14 mouse cellular contexts compared by ENCODE assay signal in the genomic region with DNA sequence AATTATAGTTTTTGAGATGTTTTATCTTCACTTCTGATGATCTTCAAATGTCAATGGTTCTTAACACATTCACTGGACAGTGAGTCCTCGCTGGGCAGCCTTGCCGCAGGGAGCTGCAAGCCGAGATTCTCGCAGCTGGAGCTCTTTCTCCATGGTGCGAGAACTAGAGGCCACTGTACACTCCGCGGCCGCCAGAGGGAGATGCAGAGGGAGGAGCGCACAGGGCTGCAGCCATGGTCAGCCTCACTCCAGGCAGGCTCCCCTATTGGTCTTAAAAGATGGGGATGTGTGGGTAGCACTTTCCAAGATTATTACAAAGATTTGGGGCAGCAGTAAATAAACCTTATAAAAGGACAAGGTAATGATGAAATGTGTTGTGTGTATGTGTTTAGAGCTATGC. TPM values are rescaled to one million over a fixed set of nuclear protein-coding genes. Genes with fewer than 3 reads are reported as not detected.
DNase-seq lines count a peak whose midpoint lies in the region; ATAC-seq lines count a peak whose summit lies in the region.
"Had no signal": no experiment of that assay in that cellular context is flagged by ENCODE, and none has a peak within 500 bp of the region (broad histone marks: within the 10 kb centered on the region; RNA-seq: fewer than 3 reads in every experiment).

No protein-coding gene starts in this region.

- no peaks in the 10 kb centered on the region for H3K36me3 ChIP-seq in intestine, embryonic 15.5 days
- H3K36me3 ChIP-seq: neural tube, embryonic 12.5 days had no signal

- no peaks in the 10 kb centered on the region for H3K4me1 ChIP-seq in intestine, embryonic 15.5 days (replicated peaks)
- H3K4me1 ChIP-seq: neural tube, embryonic 12.5 days had no signal

- no peak overlapping the region for H3K4me3 ChIP-seq in intestine, embryonic 15.5 days (replicated peaks)
- H3K4me3 ChIP-seq: neural tube, embryonic 12.5 days had no signal

- no peak overlapping the region for H3K27ac ChIP-seq in intestine, embryonic 15.5 days
- H3K27ac ChIP-seq: neural tube, embryonic 12.5 days had no signal

- peak; percentile 87 for ATAC-seq in intestine, embryonic 15.5 days
- ATAC-seq in activated CD4-positive, CD25-positive, alpha-beta regulatory T cell, adult 4 months = no peak

- H3K9me3 ChIP-seq in intestine, embryonic 15.5 days = no peaks in the 10 kb centered on the region
- H3K9me3 ChIP-seq: neural tube, embryonic 12.5 days had no signal

- H3K27me3 ChIP-seq in intestine, embryonic 15.5 days (replicated peaks) = no peaks in the 10 kb centered on the region
- H3K27me3 ChIP-seq: neural tube, embryonic 12.5 days had no signal

- intact Hi-C loops in left cerebral cortex, postnatal 36 days (cut with DNase I) = no loop called here

- DNase-seq in adrenal gland, postnatal 25 days = peak; percentile 3
- no peak for DNase-seq in adrenal gland, adult 2 months
- peak; percentile 2 to 3 for DNase-seq in left cerebral cortex, adult 18-20 months (ENCODE audit: low spot score in 2 of 2)
- no peak for DNase-seq in left cerebral cortex, postnatal 36 days (ENCODE audit: low spot score in 2 of 2)
- DNase-seq in 416B (ENCODE audit: low read depth) = peak; percentile 12
- no peak for DNase-seq in left cerebral cortex, adult 8-10 months (ENCODE audit: low spot score in 2 of 2)
- DNase-seq: B cell, adult 2 months; cerebellum, adult 9-10 months; lung, postnatal 10 days had no signal

- H3K9ac ChIP-seq in intestine, embryonic 15.5 days = no peak overlapping the region
- H3K9ac ChIP-seq: neural tube, embryonic 12.5 days had no signal

- 21% methylated on average over 9 of the region's 9 CpGs for WGBS in intestine, embryonic 15.5 days

- no peak overlapping the region for H3K4me2 ChIP-seq in intestine, embryonic 15.5 days (replicated peaks)
- H3K4me2 ChIP-seq: neural tube, embryonic 12.5 days had no signal

RNA-seq across cellular contexts. Expression of a gene that starts 20.6 kb away (rescaled TPM):
- total RNA-seq in adrenal gland, postnatal 25 days (2021) = not detected in 2 replicates
- total RNA-seq in adrenal gland, adult 2 months (2021) = not detected
- polyA plus RNA-seq in adrenal gland, adult 2 months (2012; rRNA removed) = not detected in 2 replicates
- not detected for total RNA-seq in left cerebral cortex, adult 18-20 months (2021)
- not detected for total RNA-seq in left cerebral cortex, postnatal 36 days (2021)
- not detected in 2 replicates for polyA plus RNA-seq in intestine, embryonic 15.5 days (2015; fragmentation: Nextera tagmentation; extraction: Ambion mirVana)
- polyA plus RNA-seq in activated CD4-positive, CD25-positive, alpha-beta regulatory T cell, adult 4 months (2017; shearing (Covaris generic)) = not detected
- not detected for total RNA-seq in left cerebral cortex, adult 8-10 months (2022)
- total RNA-seq: heart, postnatal 10 days; layer of hippocampus, postnatal 25 days had no signal
- polyA plus RNA-seq: neural tube, embryonic 12.5 days had no signal

RNA-seq across cellular contexts. Expression of a gene that starts 27.5 kb away (rescaled TPM):
- total RNA-seq in adrenal gland, postnatal 25 days (2021) = not detected in 2 replicates
- not detected for total RNA-seq in adrenal gland, adult 2 months (2021)
- polyA plus RNA-seq in adrenal gland, adult 2 months (2012; rRNA removed) = not detected in 2 replicates
- total RNA-seq in left cerebral cortex, adult 18-20 months (2021) = not detected
- not detected for total RNA-seq in left cerebral cortex, postnatal 36 days (2021)
- polyA plus RNA-seq in intestine, embryonic 15.5 days (2015; fragmentation: Nextera tagmentation; extraction: Ambion mirVana) = not detected in 2 replicates
- polyA plus RNA-seq in activated CD4-positive, CD25-positive, alpha-beta regulatory T cell, adult 4 months (2017; shearing (Covaris generic)) = not detected
- total RNA-seq in left cerebral cortex, adult 8-10 months (2022) = not detected
- total RNA-seq: heart, postnatal 10 days; layer of hippocampus, postnatal 25 days had no signal
- polyA plus RNA-seq: neural tube, embryonic 12.5 days had no signal

RNA-seq across cellular contexts. Expression of a gene that starts 55.6 kb away (rescaled TPM):
- not detected in 2 replicates for total RNA-seq in adrenal gland, postnatal 25 days (2021)
- not detected for total RNA-seq in adrenal gland, adult 2 months (2021)
- polyA plus RNA-seq in adrenal gland, adult 2 months (2012; rRNA removed) = not detected in 2 replicates
- total RNA-seq in left cerebral cortex, adult 18-20 months (2021) = not detected
- not detected for total RNA-seq in left cerebral cortex, postnatal 36 days (2021)
- polyA plus RNA-seq in intestine, embryonic 15.5 days (2015; fragmentation: Nextera tagmentation; extraction: Ambion mirVana) = not detected in 2 replicates
- not detected for polyA plus RNA-seq in activated CD4-positive, CD25-positive, alpha-beta regulatory T cell, adult 4 months (2017; shearing (Covaris generic))
- not detected for total RNA-seq in left cerebral cortex, adult 8-10 months (2022)
- total RNA-seq: heart, postnatal 10 days; layer of hippocampus, postnatal 25 days had no signal
- polyA plus RNA-seq: neural tube, embryonic 12.5 days had no signal

Comparison
In these comparisons a context has a peak if more than half of its experiments do, and no peak if none do; other contexts are left out.
1. DNase-seq: peak in adrenal gland, postnatal 25 days (single experiment), left cerebral cortex, adult 18-20 months (2 of 2) and 416B (single experiment); none in adrenal gland, adult 2 months (single experiment), left cerebral cortex, postnatal 36 days (0 of 2) and left cerebral cortex, adult 8-10 months (0 of 2).